Mouse (Mus musculus) myocyte (in vitro differentiated cells): ENCODE measurements at regions not wholly inside any gene's neighbourhood (a gene's known extent, or its start where the extent isn't known, plus 50 kb on each side); places are given as distances from the start of the nearest gene placed in this dataset.

Experiments
- H3K27me3 ChIP-seq: one replicate; pipeline ENCODE4 v1.6.1; 2011; ENCODE audit not compliant: control insufficient read depth, insufficient read depth, insufficient read length
- H3K36me3 ChIP-seq: one replicate; pipeline ENCODE4 v1.6.1; 2011; ENCODE audit not compliant: control insufficient read depth, insufficient read depth
- H3K4me2 ChIP-seq: one replicate; pipeline ENCODE4 v1.6.1; 2011; ENCODE audit warnings: low read depth, control low read depth
- H3K4me3 ChIP-seq: one replicate; pipeline ENCODE4 v1.5.1; 2011; ENCODE audit warnings: mild to moderate bottlenecking, control low read depth, moderate library complexity
- H3K79me2 ChIP-seq: one replicate; pipeline ENCODE4 v1.6.1; 2011; ENCODE audit not compliant: control insufficient read depth, insufficient read depth
- H3ac ChIP-seq: one replicate; pipeline ENCODE4 v1.6.1; 2011; ENCODE audit not compliant: control insufficient read depth, insufficient read length
- CEBPB ChIP-seq: IDR thresholded peaks from 2 replicates; pipeline ENCODE4 v1.6.1; 2011; ENCODE audit warnings: mild to moderate bottlenecking, moderate library complexity; ENCODE audit not compliant: poor library complexity, insufficient read depth, severe bottlenecking
- E2F4 ChIP-seq: IDR thresholded peaks from one replicate; pipeline ENCODE4 v1.6.1; 2011; ENCODE audit warnings: mild to moderate bottlenecking, control low read depth, moderate library complexity; ENCODE audit not compliant: insufficient read depth
- MAX ChIP-seq: IDR thresholded peaks from one replicate; pipeline ENCODE4 v1.6.1; 2011; ENCODE audit warnings: low read depth, mild to moderate bottlenecking, control low read depth
- MYOD1 ChIP-seq, 3 experiments: IDR thresholded peaks; one replicate each; pipeline ENCODE4 v1.6.1; 2011; ENCODE audit warnings: control low read depth in 2 of 3, low read depth in 2 of 3, mild to moderate bottlenecking in 2 of 3, moderate library complexity in 1 of 3; ENCODE audit not compliant: insufficient read length in 2 of 3, control insufficient read depth in 1 of 3
- MYOG ChIP-seq, 3 experiments: IDR thresholded peaks; one replicate each; pipeline ENCODE4 v1.6.1; 2011; ENCODE audit warnings: control low read depth in 2 of 3, low read depth in 2 of 3, mild to moderate bottlenecking in 2 of 3; ENCODE audit not compliant: insufficient read length in 2 of 3, control insufficient read depth in 1 of 3, insufficient read depth in 1 of 3
- POLR2A ChIP-seq: IDR thresholded peaks from one replicate; pipeline ENCODE4 v1.6.1; 2011; ENCODE audit warnings: low read depth, mild to moderate bottlenecking, control low read depth, moderate library complexity; ENCODE audit not compliant: insufficient read length
- POLR2AphosphoS2 ChIP-seq: IDR thresholded peaks from one replicate; pipeline ENCODE4 v1.6.1; 2011; ENCODE audit warnings: low read depth, control low read depth; ENCODE audit not compliant: insufficient read length
- REST ChIP-seq: IDR thresholded peaks from one replicate; pipeline ENCODE4 v1.6.1; 2011; ENCODE audit warnings: mild to moderate bottlenecking, control low read depth, moderate library complexity; ENCODE audit not compliant: insufficient read depth, insufficient read length
- SRF ChIP-seq: IDR thresholded peaks from one replicate; pipeline ENCODE4 v1.6.1; 2011; ENCODE audit warnings: low read depth; ENCODE audit not compliant: control insufficient read depth, insufficient read length
- TCF12 ChIP-seq: IDR thresholded peaks from one replicate; pipeline ENCODE4 v1.6.1; 2011; ENCODE audit warnings: mild to moderate bottlenecking, control low read depth; ENCODE audit not compliant: poor library complexity, insufficient read depth, severe bottlenecking
- TCF3 ChIP-seq: IDR thresholded peaks from one replicate; pipeline ENCODE4 v1.6.1; 2011; ENCODE audit warnings: low read depth, control low read depth; ENCODE audit not compliant: insufficient read length
- USF1 ChIP-seq: IDR thresholded peaks from one replicate; pipeline ENCODE4 v1.6.1; 2011; ENCODE audit warnings: low read depth, mild to moderate bottlenecking, control low read depth, moderate library complexity

GRCm38 (mm10) chr7:74908311-74908962, 353.9 kb upstream of the Slco3a1 start:
- Histone ChIP-seq H3K36me3 (no peaks in the 10 kb centered on the region), H3K27me3 (no peaks in the 10 kb centered on the region), H3K4me3 (no peak overlapping the region), H3ac (no peak overlapping the region), H3K79me2 (no peaks in the 10 kb centered on the region), H3K4me2 (no peak overlapping the region)
- TF ChIP-seq TCF3 (no peak), CEBPB (no peak), MYOG (IDR thresholded peaks at IDR 0.05; ENCODE audit: control insufficient read depth in 1 of 3, insufficient read depth in 1 of 3, insufficient read length in 2 of 3, low read depth in 2 of 3) (no peak), MYOD1 (IDR thresholded peaks at IDR 0.05; ENCODE audit: control insufficient read depth in 1 of 3, insufficient read length in 2 of 3, low read depth in 2 of 3) (no peak), POLR2A (no peak), SRF (no peak), MAX (no peak), USF1 (no peak)

GRCm38 (mm10) chr7:74907391-74907790, 352.8 kb upstream of the Slco3a1 start:
- H3K4me2 ChIP-seq, result no peak overlapping the region
- no peak overlapping the region for H3ac ChIP-seq
- no peak for TF ChIP-seq SRF
- TF ChIP-seq USF1, result no peak
- TF ChIP-seq E2F4, result no peak
- no peak for TF ChIP-seq MAX
- TF ChIP-seq MYOD1 (IDR thresholded peaks at IDR 0.05; ENCODE audit: control insufficient read depth in 1 of 3, insufficient read length in 2 of 3, low read depth in 2 of 3), result no peak
- TF ChIP-seq POLR2AphosphoS2, result no peak
- TF ChIP-seq POLR2A, result no peak
- no peak for TF ChIP-seq TCF3
- no peak for TF ChIP-seq CEBPB
- TF ChIP-seq TCF12, result no peak
- TF ChIP-seq REST, result no peak
- TF ChIP-seq MYOG (IDR thresholded peaks at IDR 0.05; ENCODE audit: control insufficient read depth in 1 of 3, insufficient read depth in 1 of 3, insufficient read length in 2 of 3, low read depth in 2 of 3), result no peak
- no peaks in the 10 kb centered on the region for H3K36me3 ChIP-seq
- H3K27me3 ChIP-seq, result no peaks in the 10 kb centered on the region
- H3K4me3 ChIP-seq, result no peak overlapping the region
- no peaks in the 10 kb centered on the region for H3K79me2 ChIP-seq

DNA sequence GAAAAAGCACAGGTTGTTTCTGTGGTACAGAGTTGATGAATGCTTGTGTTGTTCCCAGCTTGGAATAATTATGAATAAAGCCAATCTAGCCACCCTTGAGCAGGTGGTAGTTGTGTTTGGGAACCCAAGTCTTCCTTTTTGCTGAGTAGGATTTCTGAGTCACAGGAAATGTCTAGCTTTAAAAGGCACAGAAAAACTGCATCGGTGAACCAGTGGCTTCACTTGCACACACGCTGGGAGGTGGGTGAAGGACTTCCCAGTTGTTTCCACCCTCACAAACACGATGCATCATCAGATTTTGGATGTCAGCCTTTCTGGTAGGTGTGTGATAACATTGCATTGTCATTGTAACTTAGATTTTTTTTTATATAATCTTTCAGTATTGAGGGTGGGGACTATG, 322.9 kb upstream of the Slco3a1 start:
- TF ChIP-seq MYOD1 (IDR thresholded peaks at IDR 0.05; ENCODE audit: control insufficient read depth in 1 of 3, insufficient read length in 2 of 3, low read depth in 2 of 3) (no peak), TCF12 (no peak), SRF (no peak), MAX (no peak), POLR2A (no peak), MYOG (IDR thresholded peaks at IDR 0.05; ENCODE audit: control insufficient read depth in 1 of 3, insufficient read depth in 1 of 3, insufficient read length in 2 of 3, low read depth in 2 of 3) (no peak), TCF3 (no peak), POLR2AphosphoS2 (no peak), USF1 (no peak), E2F4 (no peak), REST (no peak), CEBPB (no peak)
- no peaks in the 10 kb centered on the region for H3K79me2 ChIP-seq
- no peak overlapping the region for H3K4me2 ChIP-seq
- no peaks in the 10 kb centered on the region for H3K36me3 ChIP-seq
- no peak overlapping the region for H3K4me3 ChIP-seq
- no peak overlapping the region for H3ac ChIP-seq
- H3K27me3 ChIP-seq, result no peaks in the 10 kb centered on the region

GRCm38 (mm10) chr7:74876667-74877066, 322.1 kb upstream of the Slco3a1 start:
- H3K79me2 ChIP-seq, result no peaks in the 10 kb centered on the region
- no peak overlapping the region for H3K4me2 ChIP-seq
- TF ChIP-seq E2F4, result no peak
- no peak for TF ChIP-seq POLR2AphosphoS2
- TF ChIP-seq REST, result no peak
- TF ChIP-seq MAX, result no peak
- no peak for TF ChIP-seq USF1
- no peak for TF ChIP-seq CEBPB
- no peak for TF ChIP-seq MYOG (IDR thresholded peaks at IDR 0.05; ENCODE audit: control insufficient read depth in 1 of 3, insufficient read depth in 1 of 3, insufficient read length in 2 of 3, low read depth in 2 of 3)
- no peak for TF ChIP-seq SRF
- TF ChIP-seq TCF3, result no peak
- TF ChIP-seq TCF12, result no peak
- TF ChIP-seq MYOD1 (IDR thresholded peaks at IDR 0.05; ENCODE audit: control insufficient read depth in 1 of 3, insufficient read length in 2 of 3, low read depth in 2 of 3), result no peak
- TF ChIP-seq POLR2A, result no peak
- no peak overlapping the region for H3K4me3 ChIP-seq
- no peak overlapping the region for H3ac ChIP-seq
- H3K36me3 ChIP-seq, result no peaks in the 10 kb centered on the region
- H3K27me3 ChIP-seq, result no peaks in the 10 kb centered on the region

DNA sequence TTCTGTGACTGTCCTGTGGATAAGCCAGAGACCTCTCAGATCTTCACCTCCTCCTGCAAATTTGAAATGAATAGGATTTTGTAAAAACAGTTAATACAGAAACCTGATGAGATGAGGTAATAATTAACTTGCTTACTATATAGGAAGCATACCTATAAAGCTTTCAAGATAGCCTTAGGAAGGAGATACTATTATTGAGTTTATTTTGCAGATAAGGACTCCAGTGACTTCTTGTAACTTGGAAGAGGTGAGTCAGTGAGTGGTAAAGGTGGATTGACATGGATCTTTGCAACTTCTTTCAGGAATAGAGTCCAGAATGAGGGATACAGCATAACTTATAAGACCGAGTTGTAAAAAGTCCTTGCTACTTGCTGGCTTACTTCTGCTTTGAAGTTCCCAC, 315.7 kb upstream of the Slco3a1 start:
- Histone ChIP-seq H3ac (no peak overlapping the region), H3K4me2 (no peak overlapping the region), H3K4me3 (no peak overlapping the region), H3K27me3 (no peaks in the 10 kb centered on the region), H3K79me2 (no peaks in the 10 kb centered on the region), H3K36me3 (no peaks in the 10 kb centered on the region)
- TF ChIP-seq MYOD1 (IDR thresholded peaks at IDR 0.05; ENCODE audit: control insufficient read depth in 1 of 3, insufficient read length in 2 of 3, low read depth in 2 of 3) (no peak), TCF3 (no peak), POLR2AphosphoS2 (no peak), CEBPB (no peak)
